Mouse (Mus musculus) stomach, adult 2 months (tissue): Measurements from ENCODE around the gene Dnajc9. TPM values are rescaled to one million over a fixed set of nuclear protein-coding genes. Genes with fewer than 3 reads are reported as not detected.

Experiments
- polyA plus RNA-seq: library from polyadenylated mRNA; depleted of rRNA; stranded (reverse); fragments of >200 nt; gene quantifications from 2 replicates; pipeline ENCODE4 v1.2.3, GENCODE M21; 2012; rRNA removed

Dnajc9 gene
- 5.8 and 8.3 TPM in 2 replicates for polyA plus RNA-seq

GRCm38 (mm10) chr14:20388441-20389129 lies at the start of gene Dnajc9:
Gene Dnajc9 (minus strand): TSS chr14:20388910.

GRCm38 (mm10) chr14:20393205-20393913 lies 4.6 kb upstream of the Dnajc9 start, which contains the start of gene Mrps16:
Gene Mrps16 (minus strand): TSS chr14:20393634.

DNA sequence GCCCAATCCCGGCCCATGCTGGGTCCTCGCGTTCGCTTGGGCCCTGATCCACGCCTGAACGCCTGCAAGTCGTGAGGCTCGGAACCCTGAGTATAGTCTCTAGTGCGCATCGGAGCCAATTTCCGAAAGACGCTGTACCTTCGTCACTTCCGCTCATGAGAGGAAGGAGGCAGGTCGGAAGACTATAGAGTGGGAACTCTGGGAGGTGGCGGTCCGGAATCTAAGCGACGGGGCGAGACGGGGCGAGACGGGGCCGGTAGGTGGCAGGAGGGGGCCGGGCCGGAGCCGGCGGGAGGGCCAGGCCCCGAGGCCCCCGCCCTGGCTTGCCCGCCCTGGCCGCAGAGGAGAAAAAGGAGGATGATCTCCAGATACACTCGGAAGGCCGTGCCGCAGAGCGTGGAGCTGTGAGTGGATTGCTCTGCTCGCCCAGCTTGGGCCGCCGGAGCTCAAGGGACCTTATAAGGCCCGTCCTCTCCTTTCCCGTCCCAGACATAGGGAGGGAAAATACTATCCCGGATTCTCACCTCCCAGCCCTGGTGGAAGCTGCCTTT lies 40.6 kb downstream of the Dnajc9 start, which contains the start of the genes Ecd and Fam149b:
TSS of gene Ecd (minus strand) at position 131 of the 551 bp plus-strand sequence.
TSS of gene Fam149b (plus strand) at position 172 of the 551 bp plus-strand sequence.

Other genes starting within 250 kb of the Dnajc9 start
- 5.2 and 5.4 TPM in 2 replicates for gene Kcnk5, start 207.1 kb downstream of the Dnajc9 start, polyA plus RNA-seq
- gene Kcnk16, start 119.7 kb downstream of the Dnajc9 start, polyA plus RNA-seq, result 4.8 and 7.1 TPM in 2 replicates
- gene Nudt13, start 94.2 kb downstream of the Dnajc9 start, polyA plus RNA-seq, result 5.1 and 6.1 TPM in 2 replicates
- gene Ecd, start 40.8 kb downstream of the Dnajc9 start, polyA plus RNA-seq, result 4.6 and 5.2 TPM in 2 replicates
- gene Fam149b, start 40.7 kb downstream of the Dnajc9 start, polyA plus RNA-seq, result 5.1 and 7.6 TPM in 2 replicates
- gene Mrps16, start 4.7 kb upstream of the Dnajc9 start, polyA plus RNA-seq, result 18.7 and 32.5 TPM in 2 replicates
- gene Cfap70, start 63.3 kb upstream of the Dnajc9 start, polyA plus RNA-seq, result not detected in 2 replicates
- 67.7 and 69.2 TPM in 2 replicates for gene Anxa7, start 91.2 kb upstream of the Dnajc9 start, polyA plus RNA-seq
- gene Mss51, start 108.0 kb upstream of the Dnajc9 start, polyA plus RNA-seq, result 0.05 and 0.18 TPM in 2 replicates
- gene Ppp3cb, start 157.7 kb upstream of the Dnajc9 start, polyA plus RNA-seq, result 0.71 and 1.4 TPM in 2 replicates